Mouse (Mus musculus): ENCODE results near the gene Tbc1d10a.

Gene Tbc1d10a

GRCm38 (mm10) chr11:4186486-4187317, at the start of gene Tbc1d10a:
Tbc1d10a (plus strand) TSS chr11:4186789.
- DNase-seq (ENCODE audit: low read depth, low spot score): peak; percentile 95

- DNase-seq (ENCODE audit: low read depth, low spot score): no peak
Observed at GRCm38 (mm10) chr11:4138964-4139363, 47.6 kb upstream of the Tbc1d10a start.

- DNase-seq (ENCODE audit: low read depth, low spot score): no peak
Observed at GRCm38 (mm10) chr11:4141505-4141904, 45.1 kb upstream of the Tbc1d10a start.

- DNase-seq (ENCODE audit: low read depth, low spot score): no peak
Observed at GRCm38 (mm10) chr11:4142352-4142751, 44.2 kb upstream of the Tbc1d10a start.

- no peak for DNase-seq (ENCODE audit: low read depth, low spot score)
Observed at GRCm38 (mm10) chr11:4143281-4144062, 43.1 kb upstream of the Tbc1d10a start.

- DNase-seq (ENCODE audit: low read depth, low spot score): no peak
Observed at GRCm38 (mm10) chr11:4146381-4146780, 40.2 kb upstream of the Tbc1d10a start.

DNA sequence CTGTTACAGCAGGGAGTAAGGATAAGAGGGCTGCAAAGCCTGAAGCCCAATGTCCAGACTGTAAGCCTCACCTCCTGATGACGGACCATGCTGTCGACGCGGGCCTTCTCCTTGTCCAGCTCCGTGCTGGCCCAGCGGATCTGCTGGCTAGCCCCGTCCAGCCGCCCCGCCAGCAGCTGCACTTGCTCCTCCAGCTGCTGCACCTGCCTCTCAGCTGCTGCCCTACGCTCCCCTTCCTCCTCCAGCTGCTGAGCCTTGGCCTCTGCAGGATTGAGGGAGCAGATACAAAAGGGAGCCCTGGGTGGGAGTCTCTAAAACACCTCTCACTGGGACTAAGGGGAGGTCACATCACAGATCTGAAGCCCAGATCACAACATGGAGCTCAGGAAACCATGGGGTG, 39.5 kb upstream of the Tbc1d10a start:
- DNase-seq (ENCODE audit: low read depth, low spot score): no peak

DNA sequence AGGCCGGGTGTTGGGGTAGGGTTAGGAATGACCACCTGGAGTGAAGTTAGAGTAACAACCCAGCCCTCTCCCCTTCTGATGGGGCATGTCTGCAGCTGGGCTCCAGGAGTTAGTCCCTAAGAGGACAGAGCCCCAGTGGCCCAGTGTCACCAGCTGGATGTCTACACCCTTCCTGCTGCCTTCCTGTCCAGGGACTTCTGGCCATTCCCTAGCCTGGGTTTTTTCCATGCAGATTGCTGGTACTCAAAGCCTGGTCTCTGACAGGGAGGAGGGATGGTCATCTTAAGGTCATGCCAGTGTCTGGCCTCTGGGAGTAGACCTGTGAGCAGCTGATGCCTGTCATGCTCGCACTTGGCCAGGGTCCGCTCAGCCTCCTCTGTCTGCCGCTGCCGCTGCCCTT, 38.5 kb upstream of the Tbc1d10a start:
- no peak for DNase-seq (ENCODE audit: low read depth, low spot score)

DNA sequence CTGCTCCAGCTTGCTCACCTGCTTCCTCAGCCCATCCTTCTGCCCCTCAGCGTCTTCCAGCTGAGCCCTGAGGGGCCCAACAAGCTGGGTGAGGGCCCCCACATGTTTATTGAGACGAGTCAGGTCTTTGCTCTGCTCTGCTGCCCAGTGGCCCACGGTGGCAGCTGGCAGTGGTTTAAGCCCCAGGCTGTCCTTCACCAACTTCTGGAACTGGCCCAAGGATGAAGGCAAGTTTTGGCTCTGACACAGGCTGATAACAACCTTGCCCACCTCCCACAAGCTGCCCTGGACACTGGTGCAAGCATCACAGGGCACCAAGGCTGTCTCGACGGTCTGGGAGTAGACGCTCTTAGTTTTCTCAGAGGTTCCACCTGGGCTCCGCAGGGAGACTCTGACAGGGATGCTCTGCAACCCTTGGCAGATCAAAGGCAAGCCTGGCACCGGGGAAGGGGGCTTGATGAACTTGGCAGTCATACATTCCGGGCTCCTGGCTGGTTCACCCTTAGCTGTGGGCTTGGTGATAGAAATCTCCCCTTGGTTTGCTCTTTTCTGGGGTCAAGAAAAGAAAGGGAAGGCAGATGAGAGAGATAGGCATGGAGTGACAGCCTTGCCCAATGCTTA, 37.9 kb upstream of the Tbc1d10a start:
- no peak for DNase-seq (ENCODE audit: low read depth, low spot score)

- no peak for DNase-seq (ENCODE audit: low read depth, low spot score)
Observed at GRCm38 (mm10) chr11:4149886-4150285, 36.7 kb upstream of the Tbc1d10a start.

- DNase-seq (ENCODE audit: low read depth, low spot score): no peak
Observed at GRCm38 (mm10) chr11:4153694-4154093, 32.9 kb upstream of the Tbc1d10a start.

DNA sequence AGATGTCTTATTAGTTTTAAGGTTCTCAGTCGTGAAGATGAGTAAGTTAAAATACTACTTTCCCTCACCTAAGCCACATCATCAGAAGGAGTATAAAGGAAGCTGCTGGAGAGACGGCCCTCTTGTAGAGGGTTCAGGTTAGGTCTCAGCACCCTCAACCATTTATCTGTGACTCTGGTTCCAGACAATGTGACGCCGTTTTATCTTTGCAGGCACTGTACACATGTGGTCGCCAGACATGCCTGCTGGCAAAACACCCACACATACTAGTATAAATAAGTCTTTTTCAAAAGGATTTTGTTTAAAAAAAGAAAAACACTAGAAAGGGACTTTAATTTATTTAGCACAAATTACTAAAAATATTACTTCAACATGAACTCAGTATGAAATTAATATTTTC, 30.9 kb upstream of the Tbc1d10a start:
- DNase-seq (ENCODE audit: low read depth, low spot score): no peak

GRCm38 (mm10) chr11:4158676-4159075, 27.9 kb upstream of the Tbc1d10a start:
- DNase-seq (ENCODE audit: low read depth, low spot score): no peak

DNA sequence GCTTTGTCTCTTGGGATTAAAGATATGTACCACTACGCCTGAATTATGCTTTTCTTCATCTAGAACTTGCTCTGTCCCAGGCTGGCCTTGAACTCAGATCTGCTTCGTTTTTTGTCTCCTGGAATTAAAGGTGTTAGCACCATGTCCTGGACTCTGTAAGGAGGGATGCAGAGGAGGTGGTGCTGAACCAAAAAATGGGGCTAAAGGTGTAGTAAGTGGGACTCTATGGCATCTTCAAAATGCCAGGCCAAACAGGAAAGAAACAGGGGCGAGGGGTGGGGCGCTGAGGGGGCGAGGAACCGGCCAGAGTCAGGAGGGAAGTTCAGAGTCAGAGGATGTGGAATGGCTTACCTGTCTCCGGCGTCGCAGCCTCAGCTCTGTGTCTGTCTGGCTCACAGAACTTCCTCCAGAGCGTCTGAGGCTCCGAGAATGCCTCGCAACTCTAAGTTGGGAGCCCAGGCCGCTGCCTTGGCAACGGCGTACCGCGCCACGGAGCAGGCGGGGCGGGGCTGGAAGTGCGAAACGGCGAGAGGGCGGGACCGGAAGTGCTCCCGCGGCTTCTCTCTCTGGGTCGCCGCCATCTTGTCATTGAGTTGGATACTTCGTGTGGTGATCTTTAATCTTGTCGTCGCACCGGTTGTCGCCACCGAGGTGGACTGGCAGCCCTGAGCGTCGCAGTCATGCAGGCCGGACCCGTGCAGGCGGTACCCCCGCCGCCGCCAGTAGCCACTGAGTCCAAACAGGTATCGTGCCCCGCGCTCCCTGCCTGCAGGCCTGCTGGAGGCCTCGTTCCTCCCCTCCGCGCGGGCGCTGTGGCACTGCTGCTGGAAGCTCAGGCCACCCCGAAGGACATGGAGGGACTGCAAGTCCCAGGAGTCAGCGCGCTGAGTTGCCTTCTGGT, 26.5 kb upstream of the Tbc1d10a start, which contains the start of the genes Ccdc157 and Sf3a1:
Ccdc157 (minus strand) TSS at position 486 of the 901 bp plus-strand sequence.
Sf3a1 (plus strand) TSS at position 543 of the 901 bp plus-strand sequence.
- DNase-seq (ENCODE audit: low read depth, low spot score): peak; percentile 91

- no peak for DNase-seq (ENCODE audit: low read depth, low spot score)
Observed at GRCm38 (mm10) chr11:4160758-4161480, 25.7 kb upstream of the Tbc1d10a start.

DNA sequence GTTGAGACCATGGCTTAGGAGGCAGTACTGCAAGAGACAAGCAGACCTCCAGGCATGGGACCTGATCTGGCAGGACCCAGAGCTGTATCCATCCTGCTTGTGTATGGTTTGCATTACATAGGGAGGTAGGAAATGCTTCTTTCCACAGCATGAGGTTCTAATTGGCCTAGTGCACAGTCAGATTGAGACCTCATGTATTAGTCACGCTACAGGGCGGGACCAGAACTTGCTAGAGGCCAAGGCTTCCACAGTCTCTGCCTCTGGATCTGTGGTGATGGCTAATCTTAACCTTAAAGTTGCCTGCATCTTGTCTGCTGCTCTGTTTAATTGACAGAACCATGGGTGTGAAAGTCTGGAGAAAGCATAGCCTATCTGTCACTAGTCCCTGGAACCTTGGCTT, 21.9 kb upstream of the Tbc1d10a start:
- DNase-seq (ENCODE audit: low read depth, low spot score): no peak

- DNase-seq (ENCODE audit: low read depth, low spot score): no peak
Observed at GRCm38 (mm10) chr11:4166467-4167090, 20.0 kb upstream of the Tbc1d10a start.

DNA sequence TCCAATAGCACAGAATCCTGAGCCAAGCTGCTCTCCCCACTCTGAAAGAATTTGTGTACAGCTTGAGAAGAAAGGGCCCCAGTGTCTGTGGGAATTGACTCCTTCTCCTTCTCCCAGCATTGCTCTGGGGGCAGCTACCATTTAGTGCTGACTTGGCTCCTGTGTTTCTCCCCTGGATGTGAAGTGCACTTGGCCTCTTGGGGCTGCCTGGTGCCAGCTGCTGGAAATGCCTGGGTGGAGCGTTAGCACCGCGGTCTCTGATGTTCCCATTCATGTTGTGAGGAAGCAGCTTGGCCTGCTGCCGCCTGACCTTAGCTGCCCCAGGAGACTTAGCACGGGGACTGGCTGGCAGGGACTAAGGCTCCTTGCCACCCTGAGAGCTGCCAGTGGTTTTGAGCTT, 12.0 kb upstream of the Tbc1d10a start:
- DNase-seq (ENCODE audit: low read depth, low spot score): no peak

GRCm38 (mm10) chr11:4177716-4178115, 8.9 kb upstream of the Tbc1d10a start:
- DNase-seq (ENCODE audit: low read depth, low spot score): no peak

DNA sequence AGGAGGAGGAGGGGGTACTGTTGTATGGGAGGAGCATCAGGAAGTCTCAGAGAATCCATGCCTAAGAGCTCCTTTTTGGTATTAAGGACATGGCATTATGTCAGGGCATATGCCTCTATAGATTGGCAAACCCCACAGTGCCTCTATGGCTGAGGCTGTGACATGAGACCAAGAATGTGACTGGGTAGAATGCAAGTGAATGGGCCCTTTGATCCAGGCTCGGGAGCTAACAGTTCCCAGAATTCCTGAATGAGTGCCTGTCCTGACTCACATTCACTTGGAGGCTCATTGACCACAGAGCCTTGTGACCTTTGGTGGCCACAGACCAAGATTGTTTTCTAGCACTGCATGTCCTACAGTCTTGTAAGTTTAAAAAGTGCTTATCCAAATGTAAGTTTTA, 4.5 kb upstream of the Tbc1d10a start:
- DNase-seq (ENCODE audit: low read depth, low spot score): no peak

Data from telencephalon, adult 2 months (tissue).